Comparison of ENCODE assay signal across 8 mouse cellular contexts in the genomic region with DNA sequence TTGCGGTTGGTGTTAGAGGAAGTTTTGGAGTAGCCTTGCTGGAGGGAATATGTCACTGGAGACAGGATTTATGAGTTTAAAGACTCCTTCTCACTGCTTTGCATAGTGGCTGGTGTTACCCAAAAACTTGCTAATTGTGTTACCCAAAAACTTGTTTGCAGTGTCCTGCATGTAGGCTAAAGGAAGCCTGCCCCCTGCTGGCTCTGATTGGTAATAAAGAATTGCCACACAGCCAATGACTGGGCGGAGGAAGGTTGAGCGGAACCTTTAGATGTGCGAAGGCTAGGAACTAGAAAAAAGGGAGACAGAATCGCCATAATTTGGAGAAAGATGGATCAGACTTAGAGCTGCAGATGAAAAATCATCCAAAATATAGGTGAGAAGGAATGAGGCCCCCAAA.
DNase-seq lines count a peak whose midpoint lies in the region; ATAC-seq and TF ChIP-seq lines count a peak whose summit lies in the region.

No protein-coding gene starts in this region.

- no peaks in the 10 kb centered on the region for H3K4me1 ChIP-seq in hindbrain, postnatal 0 days (ENCODE audit: insufficient read depth, low read length)
- H3K4me1 ChIP-seq in hindbrain, embryonic 16.5 days (ENCODE audit: control insufficient read depth, insufficient read depth, low read depth, low read length) = no peaks in the 10 kb centered on the region

- H3K27ac ChIP-seq in hindbrain, postnatal 0 days = no peak overlapping the region
- H3K27ac ChIP-seq in hindbrain, embryonic 16.5 days (ENCODE audit: low read depth, low read length) = no peak overlapping the region

- H3K4me3 ChIP-seq in hindbrain, postnatal 0 days (ENCODE audit: low read length) = no peak overlapping the region
- no peak overlapping the region for H3K4me3 ChIP-seq in hindbrain, embryonic 16.5 days (ENCODE audit: low read length)

- no peak for DNase-seq in hindbrain, postnatal 0 days (ENCODE audit: low spot score)
- peak; percentile 8 for DNase-seq in 3T3-L1 (ENCODE audit: low read depth, low spot score)
- peak; percentile 73 for DNase-seq in CD4-positive, CD25-positive, alpha-beta regulatory T cell, adult 2 months (ENCODE audit: low read depth, low spot score)
- peak; percentile 17 for DNase-seq in c-Kit-positive CD71-positive TER-119-positive erythroid progenitor cells, embryonic 14.5 days (ENCODE audit: low spot score)
- DNase-seq in lung, postnatal 4 days = peak; percentile 20 to 51
- peak; percentile 85 for DNase-seq in thymus, postnatal 4 days
- DNase-seq in gastrocnemius, postnatal 25 days = no peak

- H3K36me3 ChIP-seq in hindbrain, postnatal 0 days (ENCODE audit: insufficient read depth, low read length) = no peaks in the 10 kb centered on the region
- no peaks in the 10 kb centered on the region for H3K36me3 ChIP-seq in hindbrain, embryonic 16.5 days (ENCODE audit: control insufficient read depth, insufficient read depth, low read length)

- peak; percentile 37 for TF ChIP-seq CTCF in hindbrain, postnatal 0 days (IDR thresholded peaks at IDR 0.05; ENCODE audit: low read depth)

- H3K27me3 ChIP-seq in hindbrain, postnatal 0 days (ENCODE audit: insufficient read depth, low read length) = no peaks in the 10 kb centered on the region
- H3K27me3 ChIP-seq in hindbrain, embryonic 16.5 days (replicated peaks; ENCODE audit: control insufficient read depth, insufficient read depth, low read length) = no peaks in the 10 kb centered on the region

- H3K9ac ChIP-seq in hindbrain, postnatal 0 days (replicated peaks; ENCODE audit: low read length) = no peak overlapping the region
- H3K9ac ChIP-seq in hindbrain, embryonic 16.5 days (ENCODE audit: low read depth, low read length) = no peak overlapping the region

- H3K9me3 ChIP-seq in hindbrain, postnatal 0 days (ENCODE audit: low read length) = no peaks in the 10 kb centered on the region
- no peaks in the 10 kb centered on the region for H3K9me3 ChIP-seq in hindbrain, embryonic 16.5 days (ENCODE audit: control insufficient read depth, low read length)

- H3K4me2 ChIP-seq in hindbrain, postnatal 0 days (ENCODE audit: low read depth, low read length) = no peak overlapping the region
- no peak overlapping the region for H3K4me2 ChIP-seq in hindbrain, embryonic 16.5 days (ENCODE audit: low read length)

- 87% methylated on average over 5 of the region's 5 CpGs for WGBS in hindbrain, postnatal 0 days
- WGBS in hindbrain, embryonic 16.5 days = 87% methylated on average over 5 of the region's 5 CpGs

- ATAC-seq in hindbrain, postnatal 0 days = no peak
- ATAC-seq in hindbrain, embryonic 16.5 days = no peak

Comparison
In these comparisons a context has a peak if more than half of its experiments do, and no peak if none do; other contexts are left out.
1. DNase-seq: peak in 3T3-L1 (single experiment), CD4-positive, CD25-positive, alpha-beta regulatory T cell, adult 2 months (single experiment), c-Kit-positive CD71-positive TER-119-positive erythroid progenitor cells, embryonic 14.5 days (single experiment), lung, postnatal 4 days (2 of 2) and thymus, postnatal 4 days (single experiment); none in hindbrain, postnatal 0 days (single experiment) and gastrocnemius, postnatal 25 days (single experiment).